Mouse (Mus musculus) liver, adult 2 months (tissue): Measurements from ENCODE around the gene Klhl30.

Experiments used
- CTCF ChIP-seq: fragments of 200-500 bp; IDR thresholded peaks from 2 replicates; pipeline ENCODE4 v1.5.1; 2011; ENCODE audit warnings: low read depth, low read length, control low read depth
- POLR2A ChIP-seq: fragments of 200-500 bp; IDR thresholded peaks from 2 replicates; pipeline ENCODE4 v1.6.1; 2011; ENCODE audit warnings: low read length, control low read depth; ENCODE audit not compliant: insufficient read depth; ENCODE audit errors: extremely low read depth

DNA sequence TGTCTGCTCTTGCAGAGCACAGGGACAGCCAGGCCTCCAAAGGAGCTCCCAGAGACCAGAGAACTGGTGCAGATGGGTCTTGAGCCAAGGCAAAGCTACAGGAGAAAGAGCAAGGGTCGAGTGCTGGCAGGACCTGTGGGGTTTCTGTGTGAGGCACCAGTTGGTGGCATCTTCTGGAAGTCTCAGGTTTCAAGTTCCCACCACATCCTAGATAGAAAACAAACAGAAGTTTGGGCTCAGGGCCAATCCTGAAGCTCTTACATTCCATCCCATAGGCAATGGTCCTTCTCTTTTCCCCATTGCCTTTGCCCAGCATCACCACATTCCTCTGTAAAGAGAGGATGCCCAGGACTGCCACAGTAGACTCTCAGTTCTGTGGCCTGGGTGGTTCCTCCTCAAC lies 54.2 kb downstream of the Klhl30 start:
- TF ChIP-seq POLR2A (no peak), CTCF (no peak)
